Mouse (Mus musculus): Measurements from ENCODE around the gene Nt5c2.
"Not testable (repeated sequence)": the region's sequence is repeated elsewhere in the genome, so short reads cannot be mapped to it uniquely, and the experiment has no call there.

The Nt5c2 gene

DNA sequence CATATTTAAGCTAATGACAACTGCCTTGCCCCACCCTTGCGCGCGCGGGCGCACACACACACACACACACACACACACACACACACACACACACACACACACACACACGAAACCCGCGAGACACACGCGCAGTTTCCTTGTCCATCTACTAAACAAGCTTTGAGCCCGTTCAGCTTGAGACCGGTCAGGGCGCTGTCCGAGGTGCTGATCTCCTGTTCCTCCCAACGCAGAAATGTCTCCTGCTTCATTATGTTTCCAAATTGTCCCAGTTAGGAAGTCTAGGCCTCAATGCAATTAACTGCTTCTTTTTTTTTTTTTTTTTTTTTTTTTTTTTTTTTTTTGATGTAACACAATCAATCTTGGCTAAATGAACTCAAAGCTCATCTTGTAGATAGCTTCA, 1.5 kb upstream of the Nt5c2 start:
- peak; percentile 90 for DNase-seq (ENCODE audit: low spot score)

DNA sequence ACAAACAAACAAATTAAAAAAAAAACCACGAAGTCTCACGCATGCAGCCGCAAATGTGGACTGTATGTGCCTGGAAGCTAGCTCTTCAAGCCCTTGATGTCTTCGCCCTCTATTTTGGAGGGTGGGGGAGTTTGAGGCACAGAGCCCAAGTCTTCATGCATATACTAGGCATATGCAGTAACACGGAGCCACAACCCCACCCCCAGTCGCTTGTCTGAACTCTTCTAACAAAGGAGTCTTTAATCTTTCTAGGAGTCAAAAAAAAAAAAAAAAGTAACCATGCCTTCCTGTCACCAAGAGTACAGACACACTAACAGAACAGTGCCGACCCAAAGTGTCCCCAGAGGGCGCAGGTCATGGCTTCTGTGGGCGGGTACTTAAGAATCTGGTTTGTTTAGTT, 1.0 kb upstream of the Nt5c2 start:
- no peak for DNase-seq (ENCODE audit: low spot score)

DNA sequence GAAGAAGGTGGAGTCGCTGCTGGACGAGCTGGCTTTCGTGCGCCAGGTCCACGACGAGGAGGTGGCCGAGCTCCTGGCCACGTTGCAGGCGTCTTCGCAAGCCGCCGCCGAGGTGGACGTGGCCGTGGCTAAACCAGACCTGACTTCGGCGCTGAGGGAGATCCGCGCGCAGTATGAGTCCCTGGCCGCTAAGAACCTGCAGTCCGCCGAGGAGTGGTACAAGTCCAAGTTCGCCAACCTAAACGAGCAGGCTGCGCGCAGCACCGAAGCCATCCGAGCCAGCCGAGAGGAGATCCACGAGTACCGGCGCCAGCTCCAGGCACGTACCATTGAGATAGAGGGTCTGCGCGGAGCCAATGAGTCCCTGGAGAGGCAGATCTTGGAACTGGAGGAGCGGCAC, 443 bp upstream of the Nt5c2 start:
- DNase-seq (ENCODE audit: low spot score): peak; percentile 19

DNA sequence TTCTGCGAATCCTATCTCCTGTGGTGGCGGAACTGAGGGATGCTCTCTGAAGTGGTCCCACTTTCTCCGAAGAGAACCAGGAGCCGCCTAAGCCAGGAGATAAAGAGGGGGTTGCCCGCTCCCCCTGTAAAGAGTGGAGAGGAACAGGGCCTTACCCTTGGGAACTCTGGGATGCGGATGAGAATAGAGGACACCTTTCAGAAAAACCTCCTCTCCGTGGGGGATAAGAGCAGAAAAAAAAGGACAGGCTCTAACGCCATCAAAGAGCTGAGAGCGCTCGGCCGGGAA, 850 bp downstream of the Nt5c2 start:
- no peak for DNase-seq (ENCODE audit: low spot score)

DNA sequence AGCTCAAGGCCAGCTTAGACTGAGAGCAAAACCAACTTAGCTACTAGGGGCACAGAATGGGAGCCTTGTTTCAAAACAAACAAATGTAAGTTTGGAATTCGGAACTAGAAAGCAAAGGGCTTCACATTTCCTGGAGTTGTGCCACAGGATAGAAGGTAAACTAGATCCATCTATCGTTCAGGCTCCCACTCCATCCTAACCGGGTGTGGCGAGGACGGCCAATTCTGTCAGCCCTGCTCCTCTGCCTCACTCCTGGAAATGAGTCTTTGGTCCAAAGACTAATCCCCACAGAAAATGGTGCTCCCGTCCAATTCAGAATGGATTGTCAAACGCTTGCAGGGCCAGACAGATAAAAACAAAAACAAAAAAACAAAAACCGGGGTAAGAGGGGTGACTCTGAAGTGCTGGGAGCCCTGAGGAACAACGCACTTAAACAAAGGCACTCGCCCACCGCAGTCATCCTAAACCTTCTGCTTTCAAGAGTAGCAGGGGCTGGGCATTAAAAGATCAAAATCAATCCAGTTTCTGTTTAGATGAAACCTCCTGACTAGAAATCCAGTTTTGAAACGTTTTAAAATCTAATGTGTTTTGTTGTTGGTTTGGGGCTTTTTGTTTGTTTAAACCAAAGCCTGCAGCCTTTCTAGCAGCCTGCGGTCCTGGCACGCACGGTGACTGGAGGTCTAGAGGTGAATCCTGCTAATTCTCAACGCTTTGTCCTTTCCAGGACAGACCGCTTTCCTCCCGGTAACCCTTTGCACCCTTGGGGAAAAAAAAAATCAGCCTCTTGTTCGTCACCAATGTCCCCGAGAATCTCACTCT, 1.4 kb downstream of the Nt5c2 start:
- peak; percentile 19 for DNase-seq (ENCODE audit: low spot score)

DNA sequence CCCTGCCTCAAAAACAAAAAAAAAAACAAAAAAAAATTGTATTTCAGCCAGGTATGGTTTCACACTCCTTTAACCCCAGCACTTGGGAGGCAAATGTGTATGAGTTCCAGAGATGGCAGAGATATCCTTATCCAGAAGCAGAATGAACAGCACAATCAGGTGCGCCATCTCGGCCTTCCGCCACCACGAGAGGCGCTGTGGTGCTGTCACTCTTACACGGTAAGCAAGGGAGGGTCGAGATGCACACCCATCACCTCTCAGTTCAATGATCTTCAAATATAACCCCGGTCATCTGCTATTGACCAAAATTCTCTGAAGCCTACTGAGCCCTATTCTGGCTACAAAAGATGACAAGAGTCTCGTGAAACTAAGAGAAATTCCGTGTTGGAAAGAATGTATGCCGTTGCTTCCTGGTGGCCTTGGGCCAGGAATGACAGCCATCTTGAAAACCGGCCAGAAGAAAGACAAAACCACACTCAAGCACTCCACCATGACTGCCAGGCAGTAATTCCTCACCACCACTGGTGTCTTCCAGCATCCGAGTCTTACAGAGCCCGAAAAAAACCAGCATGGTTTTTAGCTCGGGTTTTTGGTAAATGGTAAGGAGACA, 2.3 kb downstream of the Nt5c2 start:
- no peak for DNase-seq (ENCODE audit: low spot score)

DNA sequence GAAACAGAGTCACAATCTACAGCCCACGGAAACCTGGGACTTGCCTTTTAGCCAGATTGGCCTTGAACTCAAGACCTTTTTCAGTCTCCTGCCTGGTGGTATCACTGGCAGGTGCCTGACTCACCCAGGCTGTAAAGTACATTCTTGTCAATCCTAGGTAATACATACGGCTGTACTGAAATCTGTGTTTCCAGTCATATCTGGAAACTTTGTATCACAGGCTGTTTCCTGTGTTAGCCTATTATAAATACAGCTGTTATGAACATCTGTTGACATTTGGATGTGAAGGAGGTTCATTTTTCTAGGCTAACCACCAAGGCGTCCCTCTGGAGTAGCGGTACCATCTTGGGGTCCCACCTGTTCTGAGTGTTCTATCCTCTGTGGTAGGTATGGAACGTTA, 5.0 kb downstream of the Nt5c2 start:
- DNase-seq (ENCODE audit: low spot score): no peak

DNA sequence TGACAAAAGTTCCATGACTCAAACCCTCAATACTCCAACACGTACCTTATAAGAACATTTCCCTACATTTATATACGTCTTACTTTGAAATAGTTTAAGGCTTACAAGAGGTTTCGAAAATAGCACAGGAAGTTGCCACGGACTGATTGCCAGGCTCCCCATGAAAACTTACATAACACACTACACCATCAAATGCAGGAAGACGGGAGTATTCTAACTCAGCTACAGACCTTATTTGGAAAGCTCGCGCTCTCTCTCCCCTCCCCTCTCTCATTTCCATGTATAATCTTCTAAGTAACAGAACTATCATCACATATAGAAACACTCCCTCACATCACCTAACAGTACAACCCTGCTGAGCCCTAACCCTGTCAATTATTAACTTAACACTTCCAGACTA, 5.5 kb downstream of the Nt5c2 start:
- no peak for DNase-seq (ENCODE audit: low spot score)

DNA sequence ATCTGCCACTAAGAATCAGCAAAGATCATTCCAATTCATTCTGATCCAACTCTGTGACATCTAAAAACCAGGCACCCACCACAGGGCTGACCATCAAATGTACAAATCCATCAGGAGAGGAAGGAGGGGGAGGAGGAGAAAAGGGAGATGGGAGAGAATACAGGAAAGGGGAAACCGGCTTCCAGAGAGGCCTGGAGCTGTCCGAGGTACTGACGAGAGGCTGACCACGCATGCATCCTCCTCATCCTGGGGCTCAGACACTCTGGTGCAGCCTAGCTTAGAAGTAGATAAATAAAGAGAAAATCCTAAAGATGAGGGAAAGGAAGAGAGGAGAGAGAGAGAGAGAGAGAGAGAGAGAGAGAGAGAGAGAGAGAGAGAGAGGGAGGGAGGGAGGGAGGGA, 8.6 kb downstream of the Nt5c2 start:
- DNase-seq (ENCODE audit: low spot score): peak; percentile 78

DNA sequence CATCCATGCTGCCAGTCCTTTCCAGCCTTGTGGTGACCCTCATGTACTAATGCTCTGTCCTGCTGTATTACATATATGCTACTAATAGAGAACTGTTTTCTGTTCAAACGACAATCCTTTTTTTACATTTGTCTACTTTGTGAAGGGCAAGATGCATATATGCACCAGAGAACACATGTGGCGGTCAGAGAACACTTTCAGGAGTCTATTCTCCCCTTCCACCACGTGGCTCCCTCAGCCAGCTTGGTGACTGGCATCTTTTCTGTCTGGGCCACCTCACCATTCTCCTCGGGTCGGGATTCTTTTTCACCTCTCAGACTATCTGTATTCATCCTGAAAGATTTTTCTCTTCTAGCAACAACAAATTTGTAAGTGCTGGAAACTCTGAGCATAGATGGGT, 9.1 kb downstream of the Nt5c2 start:
- DNase-seq (ENCODE audit: low spot score): no peak

DNA sequence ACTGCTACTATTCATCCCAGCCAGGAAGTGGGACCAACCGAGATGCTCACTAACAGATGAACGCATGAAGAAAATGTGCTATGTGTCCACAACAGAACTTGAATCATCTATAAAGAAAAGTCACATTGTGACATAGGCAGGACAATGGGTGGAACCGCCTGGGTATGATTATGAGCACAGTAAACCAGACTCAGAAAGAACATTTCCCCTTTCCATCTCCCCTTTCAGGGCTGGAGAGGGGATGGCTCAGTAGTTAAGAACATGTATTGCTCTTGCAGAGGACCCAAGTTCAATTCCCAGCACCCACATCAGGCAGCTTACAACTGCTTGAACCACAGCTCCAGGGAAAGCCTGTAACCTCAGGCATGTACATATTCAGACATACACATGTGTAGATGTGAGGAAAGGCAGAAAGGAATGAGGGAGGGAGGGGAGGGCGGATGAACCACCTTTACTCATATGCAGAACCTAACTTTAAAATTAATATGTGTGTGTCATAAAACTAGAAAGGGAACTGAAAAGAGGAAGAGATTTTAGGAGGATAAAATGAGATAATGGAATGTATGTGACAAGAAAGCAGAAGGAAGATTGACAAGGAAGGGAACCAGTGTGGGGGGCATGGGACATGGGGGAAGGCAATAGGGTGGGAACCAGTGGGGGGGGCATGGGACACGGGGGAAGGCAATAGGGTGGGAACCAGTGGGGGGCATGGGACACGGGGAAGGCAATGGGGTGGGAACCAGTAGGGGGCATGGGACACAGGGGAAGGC, 11.0 kb downstream of the Nt5c2 start:
- DNase-seq (ENCODE audit: low spot score): no peak

DNA sequence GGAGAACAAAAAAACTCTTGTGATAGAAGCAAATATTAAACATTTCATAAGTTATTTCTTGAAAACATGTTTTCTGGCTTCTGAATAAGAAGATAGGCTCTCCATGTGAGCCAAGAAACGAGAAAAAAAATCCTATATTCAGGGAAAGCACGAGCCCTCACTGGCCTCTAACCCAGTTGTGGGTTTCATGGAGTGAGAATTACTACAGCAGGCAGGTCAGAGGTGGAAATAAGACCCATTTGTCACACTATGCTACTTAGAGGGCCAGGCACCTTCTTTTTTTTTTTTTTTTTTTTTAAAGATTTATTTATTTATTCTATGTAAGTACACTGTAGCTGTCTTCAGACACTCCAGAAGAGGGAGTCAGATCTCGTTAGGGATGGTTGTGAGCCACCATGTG, 14.6 kb downstream of the Nt5c2 start:
- DNase-seq (ENCODE audit: low spot score): not testable (repeated sequence)

DNA sequence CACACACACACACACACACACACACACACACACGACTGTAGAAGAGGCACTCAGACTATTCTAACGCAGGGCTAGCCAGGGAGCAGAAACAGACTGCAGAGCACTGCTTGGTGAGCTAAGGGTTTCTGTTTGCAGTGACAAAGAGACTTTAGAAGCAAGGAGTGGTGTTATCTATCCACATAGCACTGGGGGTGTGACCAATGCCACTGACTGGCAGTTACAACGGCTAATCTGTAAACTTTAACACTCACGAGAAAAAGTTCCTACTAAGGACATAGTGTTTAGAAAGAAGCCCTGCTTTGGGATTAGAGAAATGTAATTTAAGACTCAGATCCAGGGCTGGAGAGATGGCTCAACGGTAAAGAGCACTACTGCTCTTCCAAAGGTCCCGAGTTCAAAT, 15.2 kb downstream of the Nt5c2 start:
- DNase-seq (ENCODE audit: low spot score): no peak

DNA sequence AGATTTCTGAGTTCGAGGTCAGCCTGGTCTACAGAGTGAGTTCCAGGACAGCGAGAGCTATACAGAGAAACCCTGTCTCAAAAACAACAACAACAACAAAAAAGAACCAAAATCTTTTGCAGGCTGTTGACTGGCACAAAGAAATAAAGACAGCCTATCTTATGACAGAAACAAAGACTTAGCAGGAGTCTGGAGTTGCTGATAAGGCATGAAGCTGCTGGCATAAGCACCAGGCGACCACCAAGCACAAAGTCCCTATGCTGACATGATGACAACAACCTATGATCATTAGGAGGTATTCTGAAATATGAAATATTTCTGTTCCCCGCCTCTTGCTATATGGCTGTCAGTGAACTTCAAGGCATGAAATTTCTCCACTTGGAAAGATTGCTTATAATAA, 16.0 kb downstream of the Nt5c2 start:
- no peak for DNase-seq (ENCODE audit: low spot score)

DNA sequence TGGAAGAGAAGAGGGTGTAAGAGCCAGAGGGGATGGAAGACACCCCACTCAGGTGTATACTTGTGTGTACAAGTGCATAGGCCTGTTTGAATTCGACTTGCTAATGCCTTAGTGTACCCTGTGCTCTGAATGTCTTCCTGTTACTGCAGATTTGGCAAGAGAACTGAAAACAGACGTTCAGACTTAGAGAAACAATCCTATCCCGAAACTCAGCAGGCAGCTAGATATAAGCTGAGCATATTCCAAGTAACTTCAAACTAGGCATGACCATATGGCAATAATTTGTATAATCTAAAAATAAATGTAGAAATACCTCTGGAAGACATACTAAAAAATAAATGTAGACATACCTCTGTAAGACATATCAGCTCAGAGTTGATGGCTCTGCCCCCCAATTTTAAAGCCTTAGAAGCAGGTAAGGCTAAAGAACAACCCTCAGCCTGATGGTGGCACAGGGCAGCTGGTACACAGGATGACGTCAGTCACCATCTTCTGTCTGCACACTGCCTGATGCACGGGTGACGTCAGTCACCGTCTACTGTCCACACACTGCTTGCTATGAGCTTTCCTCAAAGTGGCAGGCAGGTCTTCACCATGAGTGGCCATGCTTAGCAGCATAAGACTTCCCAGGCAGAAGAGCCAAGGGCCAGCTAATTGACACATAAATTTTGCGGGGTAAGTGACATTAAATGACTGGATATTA, 16.6 kb downstream of the Nt5c2 start:
- no peak for DNase-seq (ENCODE audit: low spot score)

DNA sequence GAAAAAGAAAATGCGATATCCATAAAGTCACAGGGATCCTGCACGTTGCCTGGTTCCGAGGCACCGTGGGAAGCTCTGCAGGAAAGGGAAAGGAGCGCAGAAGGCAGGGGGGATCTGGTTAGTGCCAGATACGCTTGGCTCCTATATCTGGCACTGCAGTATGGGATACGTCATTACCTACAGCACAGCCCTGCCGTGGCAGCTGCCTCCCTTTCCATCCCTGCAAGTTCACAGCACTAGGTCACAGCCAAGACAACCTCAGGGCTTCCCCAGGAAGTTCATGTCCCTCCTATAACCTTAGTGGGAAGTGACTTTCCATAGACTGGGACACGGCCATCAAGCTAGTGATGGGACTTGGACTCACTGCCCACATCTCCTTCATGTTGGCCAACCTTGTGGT, 18.9 kb downstream of the Nt5c2 start:
- DNase-seq (ENCODE audit: low spot score): no peak

DNA sequence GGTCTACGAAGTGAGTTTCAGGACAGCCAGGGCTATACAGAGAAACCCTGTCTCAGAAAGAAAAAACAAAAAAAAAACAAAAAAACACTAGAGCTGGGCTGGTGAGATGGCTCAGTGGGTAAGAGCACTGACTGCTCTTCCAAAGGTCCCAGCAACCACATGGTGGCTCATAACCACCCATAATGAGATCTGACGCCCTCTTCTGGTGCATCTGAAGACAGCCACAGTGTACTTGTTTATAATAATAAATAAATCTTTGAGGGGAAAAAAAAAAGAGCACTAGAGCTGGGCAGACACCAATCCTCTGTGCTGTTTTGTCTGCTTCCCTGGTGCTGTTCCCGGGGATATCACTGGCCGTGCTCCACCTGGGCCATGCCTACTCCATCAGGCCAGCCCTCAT, 22.6 kb downstream of the Nt5c2 start:
- DNase-seq (ENCODE audit: low spot score): not testable (repeated sequence)

DNA sequence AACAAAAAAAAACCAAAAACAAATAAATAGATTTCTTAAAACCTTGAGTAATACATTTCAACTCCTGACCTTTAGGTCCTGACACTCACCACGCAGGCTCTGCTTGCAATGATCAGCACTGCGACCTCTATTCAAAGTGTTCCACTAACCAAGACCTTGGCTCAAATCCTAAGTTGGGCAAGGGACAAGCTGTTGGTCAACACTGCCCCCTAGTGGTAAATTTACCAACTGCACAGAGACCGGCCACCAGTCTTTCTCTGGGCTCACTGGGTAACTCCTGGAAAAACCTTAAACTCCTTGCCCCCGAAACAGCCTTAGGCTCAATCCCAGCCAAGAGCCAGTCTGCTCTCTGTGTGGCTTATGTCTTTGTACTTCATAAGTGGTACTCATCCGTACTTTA, 23.8 kb downstream of the Nt5c2 start:
- DNase-seq (ENCODE audit: low spot score): peak; percentile 94

DNA sequence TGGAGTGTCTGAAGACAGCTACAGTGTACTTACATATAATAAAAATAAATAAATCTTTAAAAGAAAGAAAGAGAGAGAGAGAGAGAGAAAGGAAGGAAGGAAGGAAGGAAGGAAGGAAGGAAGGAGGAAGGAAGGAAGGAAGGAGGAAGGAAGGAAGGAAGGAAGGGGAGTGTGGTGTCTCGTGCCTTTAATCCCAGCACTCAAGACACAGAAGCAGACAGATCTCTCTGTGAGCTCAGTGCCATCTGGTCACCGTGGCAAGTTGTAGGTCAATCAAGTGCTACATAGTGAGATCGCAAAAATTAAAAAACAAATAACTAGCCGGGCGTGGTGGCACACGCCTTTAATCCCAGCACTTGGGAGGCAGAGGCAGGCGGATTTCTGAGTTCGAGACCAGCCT, 24.3 kb downstream of the Nt5c2 start:
- DNase-seq (ENCODE audit: low spot score): not testable (repeated sequence)

DNA sequence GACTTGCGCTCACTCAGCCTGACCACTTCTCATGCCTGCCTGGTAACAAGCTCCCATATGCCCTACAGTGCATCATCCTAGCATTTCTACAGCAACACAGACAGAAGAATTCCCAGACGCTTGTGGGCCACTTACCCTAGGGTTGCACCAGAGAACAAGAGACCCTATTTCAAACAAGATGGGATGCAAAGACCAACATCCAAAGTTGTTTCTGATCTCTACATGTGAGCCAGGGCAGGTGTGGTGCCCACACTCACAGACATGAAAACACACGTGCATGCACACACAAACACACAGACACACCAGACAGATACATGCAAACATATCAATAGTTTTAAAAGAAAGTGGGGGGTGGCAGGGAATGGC, 24.8 kb downstream of the Nt5c2 start:
- DNase-seq (ENCODE audit: low spot score): no peak

DNA sequence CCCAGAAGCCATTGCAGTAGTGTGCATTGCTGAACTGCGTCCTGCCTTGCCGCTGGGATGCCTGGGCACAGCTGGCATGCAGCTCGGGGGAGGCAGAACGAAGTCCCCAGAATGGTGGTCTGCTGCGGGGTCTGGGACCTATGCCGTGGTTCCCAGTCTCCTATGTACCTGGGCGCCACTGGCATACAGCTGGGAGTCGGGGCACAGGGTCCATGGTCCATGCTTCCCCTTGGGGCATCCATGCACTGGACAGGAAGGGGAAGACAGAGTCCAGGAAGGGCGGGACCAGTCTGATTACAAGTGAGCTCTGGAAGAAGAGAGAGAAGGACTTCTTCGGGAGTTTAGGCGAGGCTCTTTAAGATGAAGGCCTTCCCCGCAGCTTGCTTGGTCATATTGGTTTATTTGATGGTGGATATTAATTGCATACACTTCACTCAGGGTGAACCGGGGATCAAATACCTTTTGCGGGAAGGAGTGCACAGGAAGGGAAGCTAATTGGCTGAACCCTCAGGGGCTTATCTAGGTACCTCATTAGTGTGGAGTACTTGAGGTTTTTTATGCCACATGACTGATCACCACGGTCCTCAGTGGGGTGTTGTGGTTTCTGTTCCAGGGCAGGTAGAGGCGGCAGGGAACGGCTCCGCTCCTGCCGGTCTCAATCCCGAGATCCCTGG, 25.3 kb downstream of the Nt5c2 start:
- DNase-seq (ENCODE audit: low spot score): no peak

All from embryo, embryonic 10.5 days (tissue).